8 mouse cellular contexts compared by ENCODE assay signal in genomic region chr12:109749711-109750243, GRCm38 (mm10).
DNase-seq lines count a peak whose midpoint lies in the region; ATAC-seq lines count a peak whose summit lies in the region.

No protein-coding gene starts in this region.

- H3K36me3 ChIP-seq in forebrain, embryonic 16.5 days (ENCODE audit: control insufficient read depth, insufficient read depth), result no peaks in the 10 kb centered on the region

- H3K4me1 ChIP-seq in forebrain, embryonic 16.5 days (replicated peaks; ENCODE audit: control insufficient read depth, insufficient read depth, low read length), result peaks cover 42% of the 10 kb centered on the region

- DNase-seq in ZHBTc4 (ENCODE audit: low read depth, low spot score), result peak; percentile 46
- DNase-seq in cerebellum, adult 18-20 months, result peak; percentile 50 to 51
- DNase-seq in heart, postnatal 36 days, result peak; percentile 14 to 29
- DNase-seq in left cerebral cortex, adult 9 months (ENCODE audit: low spot score in 2 of 2), result peak; percentile 80 to 86
- DNase-seq in skeletal muscle tissue, adult 2 months (ENCODE audit: low read depth, low spot score), result peak; percentile 24
- DNase-seq in B cell, adult 2 months, result no peak

- H3K4me3 ChIP-seq in forebrain, embryonic 16.5 days (replicated peaks; ENCODE audit: low read length), result peak overlapping the region; percentile 33

- peak overlapping the region; percentile 47 for H3K4me2 ChIP-seq in forebrain, embryonic 16.5 days (ENCODE audit: low read length)

- intact Hi-C loops in heart, postnatal 36 days (cut with DNase I), result no loop called here

- no peaks in the 10 kb centered on the region for H3K9me3 ChIP-seq in forebrain, embryonic 16.5 days (ENCODE audit: control insufficient read depth, low read length)

- H3K9ac ChIP-seq in forebrain, embryonic 16.5 days (replicated peaks; ENCODE audit: low read depth, low read length), result peak overlapping the region; percentile 49

- WGBS in forebrain, embryonic 16.5 days, result 4% methylated on average over 14 of the region's 14 CpGs

- no peak overlapping the region for H3K27ac ChIP-seq in forebrain, embryonic 16.5 days (ENCODE audit: low read length)

- no peaks in the 10 kb centered on the region for H3K27me3 ChIP-seq in forebrain, embryonic 16.5 days (replicated peaks; ENCODE audit: control insufficient read depth, insufficient read depth, low read length)

- ATAC-seq in forebrain, embryonic 16.5 days, result peak; percentile 36
- ATAC-seq in megakaryocyte progenitor cell, adult 5-6 weeks (replicated peaks; ENCODE audit: poor library complexity), result peak; percentile 26

Comparison
In these comparisons a context has a peak if more than half of its experiments do, and no peak if none do; other contexts are left out.
1. DNase-seq: peak in ZHBTc4 (single experiment), cerebellum, adult 18-20 months (2 of 2), heart, postnatal 36 days (2 of 2), left cerebral cortex, adult 9 months (2 of 2) and skeletal muscle tissue, adult 2 months (single experiment); none in B cell, adult 2 months (0 of 2).